Mouse (Mus musculus): ENCODE measurements around the gene Pcdh7. TPM values are rescaled to one million over a fixed set of nuclear protein-coding genes. Genes with fewer than 3 reads are reported as not detected.

Gene Pcdh7
- polyA plus RNA-seq, 1 experiment from 2014 or later, result 11.5 TPM

DNA sequence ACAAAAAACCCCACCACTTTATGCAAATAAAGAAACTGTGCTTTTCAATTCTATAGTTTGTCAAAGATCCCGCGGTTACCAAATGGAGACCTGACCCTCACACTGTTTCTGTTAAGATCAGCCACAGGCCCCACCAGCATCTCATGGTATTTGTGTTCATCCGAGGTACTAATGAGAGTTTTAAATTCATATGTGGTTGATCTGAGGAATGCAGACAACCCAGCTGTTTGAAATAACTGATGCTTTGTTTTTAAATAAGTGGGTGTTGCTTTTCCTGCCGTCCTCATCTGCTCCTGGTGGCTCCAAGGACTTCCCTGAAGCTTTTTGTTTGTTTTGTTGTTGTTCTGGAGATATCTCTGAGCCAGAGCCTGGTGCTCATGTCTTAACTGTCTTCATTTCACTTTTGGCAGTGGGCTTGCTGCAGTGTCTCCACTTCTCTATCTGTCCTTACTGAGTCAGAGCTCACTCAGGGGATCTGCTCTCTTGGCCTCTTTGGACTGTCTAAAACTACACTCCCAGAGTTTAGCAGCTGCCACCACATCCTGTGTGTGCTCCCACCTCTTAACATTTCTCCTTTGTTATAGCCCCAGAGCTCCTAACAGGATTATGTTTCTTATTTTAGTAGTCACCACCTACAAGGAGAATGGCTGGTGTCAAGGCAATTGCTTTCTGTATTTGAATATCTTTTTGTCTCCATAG lies 39.1 kb downstream of the Pcdh7 start:
- H3K4me1 ChIP-seq (replicated peaks), result peaks cover 19% of the 10 kb centered on the region
- no peak overlapping the region for H3K4me2 ChIP-seq
- no peak overlapping the region for H3K9ac ChIP-seq (replicated peaks)
- H3K36me3 ChIP-seq, result no peaks in the 10 kb centered on the region
- no peak for ATAC-seq (ENCODE audit: insufficient number of reproducible peaks, insufficient read depth, low FRiP score, low TSS enrichment, low read depth)
- no peaks in the 10 kb centered on the region for H3K9me3 ChIP-seq
- no peaks in the 10 kb centered on the region for H3K27me3 ChIP-seq
- no peak overlapping the region for H3K4me3 ChIP-seq (replicated peaks)
- 43% methylated on average over 4 of the region's 4 CpGs for WGBS
- H3K27ac ChIP-seq, result no peak overlapping the region

DNA sequence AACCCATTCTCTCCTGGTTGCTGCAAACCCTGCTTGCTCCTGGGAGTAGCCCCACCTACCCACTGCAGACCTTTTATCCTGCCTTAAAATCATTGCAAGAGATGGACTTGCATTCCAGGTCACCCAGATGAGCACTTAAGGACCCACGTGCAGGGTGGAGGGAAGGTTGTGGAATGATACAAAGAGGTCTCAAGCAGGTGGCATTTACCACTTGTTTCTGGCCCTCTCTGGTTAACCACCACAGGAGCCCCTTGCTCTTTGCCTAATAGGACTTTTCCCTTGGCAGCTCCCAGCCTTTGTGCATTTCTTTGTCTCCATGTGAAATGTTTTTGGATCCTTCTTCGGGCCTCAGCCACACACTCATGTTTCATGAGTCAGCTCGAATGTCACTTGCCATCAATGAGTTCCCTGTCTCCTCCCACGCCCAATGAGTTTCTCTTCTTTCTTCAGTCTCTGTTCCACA lies 39.7 kb downstream of the Pcdh7 start:
- Histone ChIP-seq H3K9ac (replicated peaks) (no peak overlapping the region), H3K4me2 (no peak overlapping the region), H3K27me3 (no peaks in the 10 kb centered on the region), H3K36me3 (no peaks in the 10 kb centered on the region), H3K9me3 (no peaks in the 10 kb centered on the region), H3K4me1 (replicated peaks) (peaks cover 19% of the 10 kb centered on the region), H3K27ac (no peak overlapping the region), H3K4me3 (replicated peaks) (no peak overlapping the region)
- peak; percentile 20; the same call in 1 of the 2 replicates for ATAC-seq (ENCODE audit: insufficient number of reproducible peaks, insufficient read depth, low FRiP score, low TSS enrichment, low read depth)
- 47% methylated on average over 4 of the region's 4 CpGs for WGBS

GRCm38 (mm10) chr5:57758968-57759367 lies 41.2 kb downstream of the Pcdh7 start:
- ATAC-seq (ENCODE audit: insufficient number of reproducible peaks, insufficient read depth, low FRiP score, low TSS enrichment, low read depth), result no peak

GRCm38 (mm10) chr5:57760069-57761063 lies 42.6 kb downstream of the Pcdh7 start:
- no peaks in the 10 kb centered on the region for H3K9me3 ChIP-seq
- no peak for ATAC-seq (ENCODE audit: insufficient number of reproducible peaks, insufficient read depth, low FRiP score, low TSS enrichment, low read depth)
- 51% methylated on average over 6 of the region's 6 CpGs for WGBS
- no peak overlapping the region for H3K4me3 ChIP-seq (replicated peaks)
- H3K27me3 ChIP-seq, result no peaks in the 10 kb centered on the region
- H3K4me2 ChIP-seq, result no peak overlapping the region
- H3K4me1 ChIP-seq (replicated peaks), result peaks cover 19% of the 10 kb centered on the region
- H3K9ac ChIP-seq (replicated peaks), result no peak overlapping the region
- no peaks in the 10 kb centered on the region for H3K36me3 ChIP-seq
- no peak overlapping the region for H3K27ac ChIP-seq

More at GRCm38 (mm10) chr5:57758968-57759367, 41.2 kb downstream of the Pcdh7 start:
- Histone ChIP-seq H3K9ac (replicated peaks) (no peak overlapping the region), H3K4me3 (replicated peaks) (no peak overlapping the region), H3K27ac (no peak overlapping the region), H3K36me3 (no peaks in the 10 kb centered on the region), H3K4me2 (no peak overlapping the region), H3K4me1 (replicated peaks) (peaks cover 19% of the 10 kb centered on the region), H3K9me3 (no peaks in the 10 kb centered on the region), H3K27me3 (no peaks in the 10 kb centered on the region)

- Histone ChIP-seq H3K4me3 (replicated peaks) (no peak overlapping the region), H3K9me3 (no peaks in the 10 kb centered on the region), H3K4me1 (replicated peaks) (peaks cover under 1% of the 10 kb centered on the region; the same call in 1 of the 2 replicates), H3K27me3 (no peaks in the 10 kb centered on the region), H3K36me3 (no peaks in the 10 kb centered on the region), H3K27ac (no peak overlapping the region), H3K9ac (replicated peaks) (no peak overlapping the region), H3K4me2 (no peak overlapping the region)
- WGBS, result 27% methylated on average over 3 of the region's 3 CpGs
- ATAC-seq (ENCODE audit: insufficient number of reproducible peaks, insufficient read depth, low FRiP score, low TSS enrichment, low read depth), result no peak
Measured at GRCm38 (mm10) chr5:57765356-57765755, 47.6 kb downstream of the Pcdh7 start.

DNA sequence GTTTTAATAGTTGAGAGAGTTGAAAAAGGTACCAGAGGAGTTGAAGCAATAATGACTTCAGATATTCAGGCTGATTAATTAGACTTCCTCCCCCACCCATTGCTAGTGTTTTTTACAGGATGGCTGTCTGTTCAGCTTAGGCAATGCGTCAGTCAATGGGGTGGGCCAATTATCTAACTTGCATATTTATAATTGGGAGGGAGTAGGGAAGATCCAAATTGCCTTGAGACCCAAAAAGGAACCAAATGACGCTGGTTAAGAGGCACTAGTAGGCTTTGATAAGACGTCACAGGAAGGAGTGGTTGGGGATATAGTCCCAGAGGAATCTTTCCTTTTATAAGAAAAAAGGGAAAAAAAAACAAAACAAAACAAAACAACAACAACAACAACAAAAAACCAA lies 49.6 kb downstream of the Pcdh7 start:
- Histone ChIP-seq H3K27ac (no peak overlapping the region), H3K4me1 (replicated peaks) (no peaks in the 10 kb centered on the region), H3K4me3 (replicated peaks) (no peak overlapping the region), H3K9ac (replicated peaks) (no peak overlapping the region), H3K4me2 (no peak overlapping the region), H3K36me3 (no peaks in the 10 kb centered on the region), H3K9me3 (no peaks in the 10 kb centered on the region), H3K27me3 (no peaks in the 10 kb centered on the region)
- ATAC-seq (ENCODE audit: insufficient number of reproducible peaks, insufficient read depth, low FRiP score, low TSS enrichment, low read depth), result no peak
- 57% methylated on average over 3 of the region's 3 CpGs for WGBS

DNA sequence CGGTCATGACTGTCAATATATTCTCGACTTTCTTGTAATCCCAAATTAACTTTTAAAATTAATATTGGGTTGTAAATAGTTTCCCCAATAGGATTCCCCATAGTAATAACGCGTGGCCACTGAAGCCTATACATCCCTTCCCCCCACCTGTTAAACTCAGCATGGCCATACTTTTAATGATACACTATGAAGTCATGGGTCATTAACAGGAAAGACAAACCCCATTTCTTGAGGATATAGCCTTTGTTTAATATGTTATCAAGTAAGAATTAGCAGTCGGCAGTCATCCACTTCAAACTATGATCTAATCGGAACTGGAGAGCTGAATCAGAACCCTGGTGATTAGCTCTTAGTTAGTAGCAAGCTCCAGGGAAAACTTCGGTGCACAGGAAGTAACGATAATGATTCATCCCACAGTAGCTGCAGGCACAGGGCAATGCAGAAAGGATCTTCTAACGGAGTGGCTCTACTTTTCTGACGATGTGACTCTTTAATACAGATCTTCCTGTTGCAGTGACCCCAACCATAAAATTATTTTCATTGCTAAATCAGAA lies 50.8 kb downstream of the Pcdh7 start:
- Histone ChIP-seq H3K9me3 (no peaks in the 10 kb centered on the region), H3K27me3 (no peaks in the 10 kb centered on the region), H3K4me1 (replicated peaks) (no peaks in the 10 kb centered on the region), H3K27ac (no peak overlapping the region), H3K9ac (replicated peaks) (no peak overlapping the region), H3K4me2 (no peak overlapping the region), H3K4me3 (replicated peaks) (no peak overlapping the region), H3K36me3 (no peaks in the 10 kb centered on the region)
- 62% methylated on average over 10 of the region's 10 CpGs for WGBS
- no peak for ATAC-seq (ENCODE audit: insufficient number of reproducible peaks, insufficient read depth, low FRiP score, low TSS enrichment, low read depth)

DNA sequence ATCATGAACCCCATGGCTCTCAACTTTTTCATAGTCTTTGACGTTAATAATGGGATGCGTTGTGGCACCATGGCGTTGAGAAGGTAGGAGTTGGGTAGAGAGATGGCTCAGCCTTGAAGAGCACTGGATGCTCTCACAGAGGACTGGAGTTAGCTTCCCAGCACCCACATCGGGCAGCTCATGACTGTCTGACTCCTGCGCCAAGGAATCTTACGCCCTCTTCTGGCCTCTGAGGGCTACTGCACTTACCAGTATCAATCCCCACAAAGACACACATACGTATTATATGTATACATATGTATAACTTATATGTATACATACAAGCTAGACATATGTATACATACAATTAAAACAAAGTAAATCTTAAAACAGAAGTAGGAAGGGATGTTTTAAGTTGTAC lies 51.9 kb downstream of the Pcdh7 start:
- no peak overlapping the region for H3K27ac ChIP-seq
- H3K9me3 ChIP-seq, result no peaks in the 10 kb centered on the region
- no peaks in the 10 kb centered on the region for H3K4me1 ChIP-seq (replicated peaks)
- ATAC-seq (ENCODE audit: insufficient number of reproducible peaks, insufficient read depth, low FRiP score, low TSS enrichment, low read depth), result no peak
- H3K4me2 ChIP-seq, result no peak overlapping the region
- H3K36me3 ChIP-seq, result no peaks in the 10 kb centered on the region
- H3K27me3 ChIP-seq, result no peaks in the 10 kb centered on the region
- H3K4me3 ChIP-seq (replicated peaks), result no peak overlapping the region
- 97% methylated on average over 7 of the region's 7 CpGs for WGBS
- no peak overlapping the region for H3K9ac ChIP-seq (replicated peaks)

- Histone ChIP-seq H3K9me3 (no peaks in the 10 kb centered on the region), H3K27me3 (no peaks in the 10 kb centered on the region), H3K27ac (no peak overlapping the region), H3K4me1 (replicated peaks) (no peaks in the 10 kb centered on the region), H3K36me3 (no peaks in the 10 kb centered on the region), H3K9ac (replicated peaks) (no peak overlapping the region), H3K4me2 (no peak overlapping the region), H3K4me3 (replicated peaks) (no peak overlapping the region)
- 84% methylated on average over 3 of the region's 3 CpGs for WGBS
- ATAC-seq (ENCODE audit: insufficient number of reproducible peaks, insufficient read depth, low FRiP score, low TSS enrichment, low read depth), result no peak
Measured at GRCm38 (mm10) chr5:57770364-57770763, 52.6 kb downstream of the Pcdh7 start.

GRCm38 (mm10) chr5:57771122-57771521 lies 53.4 kb downstream of the Pcdh7 start:
- Histone ChIP-seq H3K4me3 (replicated peaks) (no peak overlapping the region), H3K4me1 (replicated peaks) (no peaks in the 10 kb centered on the region), H3K9me3 (no peaks in the 10 kb centered on the region), H3K27ac (no peak overlapping the region), H3K36me3 (no peaks in the 10 kb centered on the region), H3K4me2 (no peak overlapping the region), H3K9ac (replicated peaks) (no peak overlapping the region), H3K27me3 (no peaks in the 10 kb centered on the region)
- ATAC-seq (ENCODE audit: insufficient number of reproducible peaks, insufficient read depth, low FRiP score, low TSS enrichment, low read depth), result no peak
- WGBS, result 80% methylated on average over 6 of the region's 6 CpGs

- H3K27ac ChIP-seq, result no peak overlapping the region
- no peaks in the 10 kb centered on the region for H3K36me3 ChIP-seq
- no peaks in the 10 kb centered on the region for H3K4me1 ChIP-seq (replicated peaks)
- no peaks in the 10 kb centered on the region for H3K27me3 ChIP-seq
- H3K9ac ChIP-seq (replicated peaks), result no peak overlapping the region
- no peak overlapping the region for H3K4me3 ChIP-seq (replicated peaks)
- no peaks in the 10 kb centered on the region for H3K9me3 ChIP-seq
- no peak overlapping the region for H3K4me2 ChIP-seq
- no peak for ATAC-seq (ENCODE audit: insufficient number of reproducible peaks, insufficient read depth, low FRiP score, low TSS enrichment, low read depth)
- 87% methylated on average over 3 of the region's 3 CpGs for WGBS
Measured at GRCm38 (mm10) chr5:57772711-57773110, 54.9 kb downstream of the Pcdh7 start.

All from limb, embryonic 12.5 days (tissue).